Comparison of ENCODE assay signal across 9 mouse cellular contexts in genomic region chr12:79675440-79676176, GRCm38 (mm10).
A peak's percentile ranks its signal among the peaks of the same experiment; 100 is the strongest.
DNase-seq lines count a peak whose midpoint lies in the region; ATAC-seq and TF ChIP-seq lines count a peak whose summit lies in the region.
"Had no signal": no experiment of that assay in that cellular context is flagged by ENCODE, and none has a peak within 500 bp of the region (broad histone marks: within the 10 kb centered on the region; RNA-seq: fewer than 3 reads in every experiment).

No protein-coding gene starts in this region.

- H3K9ac ChIP-seq in heart, adult 2 months (ENCODE audit: low read depth, low read length) = 0 out of 2 replicates have a peak overlapping the region, but pooled peaks have one; percentile 25
- no peak overlapping the region for H3K9ac ChIP-seq in stomach, embryonic 15.5 days
- no peak overlapping the region for H3K9ac ChIP-seq in hindbrain, embryonic 16.5 days (ENCODE audit: low read depth, low read length)

- no peaks in the 10 kb centered on the region for H3K9me3 ChIP-seq in stomach, embryonic 15.5 days
- no peaks in the 10 kb centered on the region for H3K9me3 ChIP-seq in hindbrain, embryonic 16.5 days (ENCODE audit: control insufficient read depth, low read length)

- ATAC-seq in stomach, embryonic 15.5 days (ENCODE audit: insufficient read depth, low FRiP score, low read depth) = peak; percentile 59
- ATAC-seq in hindbrain, embryonic 16.5 days = no peak
- no peak for ATAC-seq in CD4-positive, CD25-positive, alpha-beta regulatory T cell, adult 4 months

- peak overlapping the region; percentile 22 for H3K4me2 ChIP-seq in stomach, embryonic 15.5 days
- H3K4me2 ChIP-seq in hindbrain, embryonic 16.5 days (ENCODE audit: low read length) = no peak overlapping the region

- TF ChIP-seq POLR2A in heart, adult 2 months (IDR thresholded peaks at IDR 0.05; ENCODE audit: insufficient read depth, low read depth, low read length) = no peak

- no peaks in the 10 kb centered on the region for H3K79me2 ChIP-seq in heart, adult 2 months (replicated peaks; ENCODE audit: control insufficient read depth, insufficient read depth, low read length)

- intact Hi-C loops in heart, adult 2 months (cut with DNase I) = loop anchor here (5.0 kb wide), 1 partner anchor 82 kb away; no protein-coding TSS in a partner anchor

- no peaks in the 10 kb centered on the region for H3K36me3 ChIP-seq in heart, adult 2 months (ENCODE audit: control insufficient read depth, insufficient read depth, low read length)
- no peaks in the 10 kb centered on the region for H3K36me3 ChIP-seq in stomach, embryonic 15.5 days
- H3K36me3 ChIP-seq in hindbrain, embryonic 16.5 days (ENCODE audit: control insufficient read depth, insufficient read depth, low read length) = no peaks in the 10 kb centered on the region

- no peak for TF ChIP-seq CTCF in heart, adult 2 months (IDR thresholded peaks at IDR 0.05)

- H3K27ac ChIP-seq in heart, adult 2 months = peak overlapping the region; percentile 60
- H3K27ac ChIP-seq in stomach, embryonic 15.5 days = peak overlapping the region; percentile 90
- H3K27ac ChIP-seq in hindbrain, embryonic 16.5 days (ENCODE audit: low read depth, low read length) = no peak overlapping the region

- no peaks in the 10 kb centered on the region for H3K27me3 ChIP-seq in heart, adult 2 months (ENCODE audit: control insufficient read depth, insufficient read depth, low read length)
- H3K27me3 ChIP-seq in stomach, embryonic 15.5 days (replicated peaks) = no peaks in the 10 kb centered on the region
- H3K27me3 ChIP-seq in hindbrain, embryonic 16.5 days (replicated peaks; ENCODE audit: control insufficient read depth, insufficient read depth, low read length) = no peaks in the 10 kb centered on the region
- H3K27me3 ChIP-seq: megakaryocyte, embryonic 14.5 days had no signal

- no peak for TF ChIP-seq EP300 in heart, adult 2 months (IDR thresholded peaks at IDR 0.05; ENCODE audit: insufficient read depth, low read depth, low read length)

- no peak overlapping the region for H3K4me3 ChIP-seq in heart, adult 2 months
- no peak overlapping the region for H3K4me3 ChIP-seq in stomach, embryonic 15.5 days (replicated peaks)
- no peak overlapping the region for H3K4me3 ChIP-seq in hindbrain, embryonic 16.5 days (ENCODE audit: low read length)
- H3K4me3 ChIP-seq: megakaryocyte, embryonic 14.5 days had no signal

- DNase-seq in urinary bladder, adult 18-20 months (ENCODE audit: low spot score in 2 of 2) = peak; percentile 21 to 31
- DNase-seq in urinary bladder, postnatal 10 days (ENCODE audit: low spot score) = no peak
- DNase-seq in heart, adult 2 months = peak; percentile 51 to 68
- peak; percentile 72 for DNase-seq in kidney, postnatal 10 days
- no peak for DNase-seq in layer of hippocampus, adult 11-12 months (ENCODE audit: low spot score)

- H3K4me1 ChIP-seq in heart, adult 2 months (ENCODE audit: control insufficient read depth, insufficient read depth, low read length) = peaks cover 14% of the 10 kb centered on the region
- H3K4me1 ChIP-seq in stomach, embryonic 15.5 days = peaks cover 30% of the 10 kb centered on the region
- H3K4me1 ChIP-seq in hindbrain, embryonic 16.5 days (ENCODE audit: control insufficient read depth, insufficient read depth, low read depth, low read length) = no peaks in the 10 kb centered on the region

- WGBS in heart, adult 2 months = 37% methylated on average over 13 of the region's 13 CpGs
- WGBS in stomach, embryonic 15.5 days = 31% methylated on average over 13 of the region's 13 CpGs
- WGBS in hindbrain, embryonic 16.5 days = 76% methylated on average over 13 of the region's 13 CpGs

Comparison
In these comparisons a context has a peak if more than half of its experiments do, and no peak if none do; other contexts are left out.
1. DNase-seq: peak in urinary bladder, adult 18-20 months (2 of 2), heart, adult 2 months (2 of 2) and kidney, postnatal 10 days (single experiment); none in urinary bladder, postnatal 10 days (single experiment) and layer of hippocampus, adult 11-12 months (single experiment).